Mouse (Mus musculus): ENCODE results near the gene D930048N14Rik. TPM values are rescaled to one million over a fixed set of nuclear protein-coding genes. Genes with fewer than 3 reads are reported as not detected.
"Not testable (repeated sequence)": the region's sequence is repeated elsewhere in the genome, so short reads cannot be mapped to it uniquely, and the experiment has no call there.

The D930048N14Rik gene
- polyA plus RNA-seq, 1 experiment from 2014 or later = 5.9 TPM

DNA sequence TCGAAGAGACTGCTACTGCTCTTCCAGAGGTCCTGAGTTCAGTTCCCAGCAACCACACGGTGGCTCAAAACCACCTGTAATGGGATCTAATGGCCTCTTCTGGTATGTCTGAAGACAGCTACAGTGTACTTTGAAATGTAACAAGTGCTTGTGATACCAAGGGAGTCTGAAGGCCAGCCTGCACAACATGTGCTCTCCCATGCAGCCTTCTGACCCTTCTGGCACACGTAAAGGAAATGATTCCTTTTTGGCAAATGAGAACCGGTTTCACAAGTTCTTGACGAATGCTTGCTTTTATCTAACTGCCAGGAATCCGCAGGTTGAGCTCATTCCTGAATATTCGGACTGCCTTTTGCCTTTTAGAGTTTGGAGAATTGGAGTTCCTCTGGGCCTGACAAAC, 35.6 kb upstream of the D930048N14Rik start:
- peaks cover 12% of the 10 kb centered on the region for H3K4me1 ChIP-seq (ENCODE audit: control insufficient read depth, insufficient read depth, low read length)
- no peaks in the 10 kb centered on the region for H3K36me3 ChIP-seq (ENCODE audit: control insufficient read depth, insufficient read depth, low read length)
- WGBS = 20% methylated on average over 7 of the region's 7 CpGs
- peak overlapping the region; percentile 42 for H3K4me3 ChIP-seq (replicated peaks; ENCODE audit: low read length)
- H3K27me3 ChIP-seq (ENCODE audit: control insufficient read depth, insufficient read depth, low read length) = no peaks in the 10 kb centered on the region
- peak; percentile 16; the same call in 1 of the 2 replicates for ATAC-seq (ENCODE audit: insufficient read depth, low FRiP score)
- peak overlapping the region; percentile 97 for H3K27ac ChIP-seq (ENCODE audit: low read length)
- no peaks in the 10 kb centered on the region for H3K9me3 ChIP-seq (replicated peaks; ENCODE audit: control insufficient read depth, low read length)
- peak overlapping the region; percentile 68 for H3K4me2 ChIP-seq (ENCODE audit: low read depth, low read length)
- peak overlapping the region; percentile 71 for H3K9ac ChIP-seq (ENCODE audit: low read length)

DNA sequence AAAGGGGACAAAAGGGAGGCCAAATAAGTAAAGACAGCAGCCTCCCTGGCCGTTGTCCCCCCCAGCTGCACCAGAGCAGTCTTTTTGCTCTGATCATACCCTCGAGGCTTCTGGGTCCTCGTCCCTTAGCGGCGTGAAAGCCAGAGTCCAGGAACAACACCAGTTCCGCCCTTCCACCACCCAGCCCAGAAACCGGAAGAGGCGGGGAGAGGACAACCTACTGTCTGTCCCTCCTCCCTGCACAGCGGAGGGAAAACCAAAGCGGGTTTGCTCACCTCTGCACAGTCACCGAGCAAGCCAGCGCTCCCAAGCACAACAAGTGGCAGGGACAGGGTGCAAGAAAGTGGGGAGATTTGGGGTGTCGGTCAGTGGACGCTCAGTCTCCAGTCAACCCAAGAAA, 35.2 kb upstream of the D930048N14Rik start:
- Histone ChIP-seq H3K27me3 (ENCODE audit: control insufficient read depth, insufficient read depth, low read length) (no peaks in the 10 kb centered on the region), H3K27ac (ENCODE audit: low read length) (peak overlapping the region; percentile 97), H3K9ac (ENCODE audit: low read length) (peak overlapping the region; percentile 71), H3K4me2 (ENCODE audit: low read depth, low read length) (peak overlapping the region; percentile 68), H3K9me3 (replicated peaks; ENCODE audit: control insufficient read depth, low read length) (no peaks in the 10 kb centered on the region), H3K36me3 (ENCODE audit: control insufficient read depth, insufficient read depth, low read length) (no peaks in the 10 kb centered on the region), H3K4me1 (ENCODE audit: control insufficient read depth, insufficient read depth, low read length) (peaks cover 17% of the 10 kb centered on the region), H3K4me3 (replicated peaks; ENCODE audit: low read length) (peak overlapping the region; percentile 42)
- 4% methylated on average over 14 of the region's 14 CpGs for WGBS
- ATAC-seq (ENCODE audit: insufficient read depth, low FRiP score) = peak; percentile 85

DNA sequence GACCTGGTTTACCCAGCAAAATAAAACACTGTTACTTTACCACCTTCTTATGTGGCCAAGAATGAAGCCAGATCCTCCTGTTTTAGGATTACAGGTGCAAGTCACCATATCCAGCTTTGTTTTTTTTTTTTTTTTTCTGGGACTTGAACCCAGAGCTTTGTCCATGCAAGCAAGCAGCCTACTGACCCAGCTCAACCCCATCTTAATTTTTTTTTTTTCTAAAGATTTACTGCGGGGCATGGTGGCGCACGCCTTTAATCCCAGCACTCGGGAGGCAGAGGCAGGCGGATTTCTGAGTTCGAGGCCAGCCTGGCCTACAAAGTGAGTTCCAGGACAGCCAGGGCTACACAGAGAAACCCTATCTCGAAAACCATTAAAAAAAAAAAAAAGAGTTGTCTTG, 34.6 kb upstream of the D930048N14Rik start:
- Histone ChIP-seq H3K4me2 (ENCODE audit: low read depth, low read length) (peak overlapping the region; percentile 68), H3K27ac (ENCODE audit: low read length) (peak overlapping the region; percentile 97), H3K9ac (ENCODE audit: low read length) (peak overlapping the region; percentile 71), H3K4me3 (replicated peaks; ENCODE audit: low read length) (peak overlapping the region; percentile 42), H3K4me1 (ENCODE audit: control insufficient read depth, insufficient read depth, low read length) (peaks cover 22% of the 10 kb centered on the region)
- WGBS = 87% methylated on average over 7 of the region's 7 CpGs
- not testable (repeated sequence) for H3K9me3 ChIP-seq (replicated peaks; ENCODE audit: control insufficient read depth, low read length); H3K36me3 ChIP-seq (ENCODE audit: control insufficient read depth, insufficient read depth, low read length); ATAC-seq (ENCODE audit: insufficient read depth, low FRiP score); H3K27me3 ChIP-seq (ENCODE audit: control insufficient read depth, insufficient read depth, low read length)

GRCm38 (mm10) chr11:51617693-51618092, 33.1 kb upstream of the D930048N14Rik start:
- no peak overlapping the region for H3K27ac ChIP-seq (ENCODE audit: low read length)
- H3K9me3 ChIP-seq (replicated peaks; ENCODE audit: control insufficient read depth, low read length) = no peaks in the 10 kb centered on the region
- no peaks in the 10 kb centered on the region for H3K27me3 ChIP-seq (ENCODE audit: control insufficient read depth, insufficient read depth, low read length)
- no peak overlapping the region for H3K4me3 ChIP-seq (replicated peaks; ENCODE audit: low read length)
- H3K36me3 ChIP-seq (ENCODE audit: control insufficient read depth, insufficient read depth, low read length) = peaks cover 2% of the 10 kb centered on the region; the same call in 1 of the 2 replicates
- no peak overlapping the region for H3K9ac ChIP-seq (ENCODE audit: low read length)
- H3K4me1 ChIP-seq (ENCODE audit: control insufficient read depth, insufficient read depth, low read length) = peaks cover 24% of the 10 kb centered on the region
- ATAC-seq (ENCODE audit: insufficient read depth, low FRiP score) = no peak
- H3K4me2 ChIP-seq (ENCODE audit: low read depth, low read length) = no peak overlapping the region
- WGBS = 2% methylated on average over 4 of the region's 4 CpGs

DNA sequence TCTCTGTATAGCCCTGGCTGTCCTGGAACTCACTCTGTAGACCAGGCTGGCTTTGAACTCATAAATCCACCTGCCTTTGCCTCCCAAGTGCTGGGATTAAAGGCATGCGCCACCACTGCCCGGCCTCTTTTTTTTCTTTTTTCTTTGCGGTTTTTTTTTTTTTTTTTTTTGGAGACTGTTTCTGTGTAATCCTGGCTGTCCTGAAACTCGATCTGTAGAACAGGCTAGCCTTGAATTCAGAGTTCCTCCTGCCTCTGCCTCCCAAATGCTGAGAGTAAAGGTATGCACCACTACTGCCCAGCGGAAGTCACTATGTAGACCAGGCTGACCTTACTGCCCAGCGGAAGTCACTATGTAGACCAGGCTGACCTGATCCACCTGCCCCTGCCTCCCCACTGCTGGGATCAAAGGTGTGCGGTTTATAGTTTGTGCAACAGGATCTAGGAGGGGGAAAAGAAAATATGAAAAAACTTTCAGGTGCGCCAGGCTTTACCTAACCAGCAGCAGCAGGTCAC, 31.8 kb upstream of the D930048N14Rik start:
- H3K27ac ChIP-seq (ENCODE audit: low read length) = no peak overlapping the region
- ATAC-seq (ENCODE audit: insufficient read depth, low FRiP score) = peak; percentile 10; the same call in 1 of the 2 replicates
- H3K27me3 ChIP-seq (ENCODE audit: control insufficient read depth, insufficient read depth, low read length) = no peaks in the 10 kb centered on the region
- H3K9ac ChIP-seq (ENCODE audit: low read length) = peak overlapping the region; percentile 48; the same call in 1 of the 2 replicates
- H3K4me3 ChIP-seq (replicated peaks; ENCODE audit: low read length) = peak overlapping the region; percentile 93
- peak overlapping the region; percentile 86 for H3K4me2 ChIP-seq (ENCODE audit: low read depth, low read length)
- 41% methylated on average over 8 of the region's 8 CpGs for WGBS
- peaks cover 24% of the 10 kb centered on the region for H3K4me1 ChIP-seq (ENCODE audit: control insufficient read depth, insufficient read depth, low read length)
- H3K9me3 ChIP-seq (replicated peaks; ENCODE audit: control insufficient read depth, low read length) = no peaks in the 10 kb centered on the region
- peaks cover 7% of the 10 kb centered on the region for H3K36me3 ChIP-seq (ENCODE audit: control insufficient read depth, insufficient read depth, low read length)

- peak within 1 kb of the TSS; percentile 93 for H3K4me3 ChIP-seq (replicated peaks; ENCODE audit: low read length)
- peak within 1 kb of the TSS; percentile 46; the same call in 1 of the 2 replicates for H3K27ac ChIP-seq (ENCODE audit: low read length)
- peak within 1 kb of the TSS; percentile 86 for H3K4me2 ChIP-seq (ENCODE audit: low read depth, low read length)
- peaks cover 20% of the 10 kb centered on the region for H3K4me1 ChIP-seq (ENCODE audit: control insufficient read depth, insufficient read depth, low read length)
- H3K9ac ChIP-seq (ENCODE audit: low read length) = peak within 1 kb of the TSS; percentile 80
- H3K9me3 ChIP-seq (replicated peaks; ENCODE audit: control insufficient read depth, low read length) = no peaks in the 10 kb centered on the region
- no peaks in the 10 kb centered on the region for H3K27me3 ChIP-seq (ENCODE audit: control insufficient read depth, insufficient read depth, low read length)
- peaks cover 10% of the 10 kb centered on the region for H3K36me3 ChIP-seq (ENCODE audit: control insufficient read depth, insufficient read depth, low read length)
- WGBS = under 1% methylated on average over 51 of the region's 51 CpGs
- ATAC-seq (ENCODE audit: insufficient read depth, low FRiP score) = peak; percentile 93
Measured at GRCm38 (mm10) chr11:51619409-51620060, 31.2 kb upstream of the D930048N14Rik start, which contains the start of gene Nhp2. Nhp2 (plus strand) TSS chr11:51619735.

DNA sequence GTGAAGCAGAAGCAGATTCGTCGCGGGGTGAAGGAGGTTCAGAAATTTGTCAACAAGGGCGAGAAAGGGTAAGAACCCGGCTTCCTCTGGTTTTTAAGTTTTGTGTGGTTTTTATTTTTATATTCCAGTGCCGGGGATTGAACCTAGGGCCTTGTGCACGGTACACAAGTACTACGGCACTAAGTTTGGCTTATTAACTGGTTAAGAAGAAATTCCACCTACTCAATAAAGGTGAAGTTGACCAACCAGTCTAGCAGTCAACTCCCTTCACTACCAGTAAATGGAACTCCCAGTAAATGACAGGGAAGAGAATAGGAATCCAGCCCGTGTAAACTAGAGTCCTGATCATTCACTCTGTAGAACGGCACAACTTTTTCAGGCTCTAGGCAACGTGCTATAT, 30.7 kb upstream of the D930048N14Rik start:
- Histone ChIP-seq H3K9me3 (replicated peaks; ENCODE audit: control insufficient read depth, low read length) (no peaks in the 10 kb centered on the region), H3K4me2 (ENCODE audit: low read depth, low read length) (peak overlapping the region; percentile 86), H3K36me3 (ENCODE audit: control insufficient read depth, insufficient read depth, low read length) (peaks cover 15% of the 10 kb centered on the region), H3K4me3 (replicated peaks; ENCODE audit: low read length) (peak overlapping the region; percentile 93), H3K27ac (ENCODE audit: low read length) (peak overlapping the region; percentile 46; the same call in 1 of the 2 replicates), H3K4me1 (ENCODE audit: control insufficient read depth, insufficient read depth, low read length) (peaks cover 15% of the 10 kb centered on the region), H3K9ac (ENCODE audit: low read length) (peak overlapping the region; percentile 80), H3K27me3 (ENCODE audit: control insufficient read depth, insufficient read depth, low read length) (no peaks in the 10 kb centered on the region)
- ATAC-seq (ENCODE audit: insufficient read depth, low FRiP score) = no peak
- WGBS = under 1% methylated on average over 11 of the region's 11 CpGs

DNA sequence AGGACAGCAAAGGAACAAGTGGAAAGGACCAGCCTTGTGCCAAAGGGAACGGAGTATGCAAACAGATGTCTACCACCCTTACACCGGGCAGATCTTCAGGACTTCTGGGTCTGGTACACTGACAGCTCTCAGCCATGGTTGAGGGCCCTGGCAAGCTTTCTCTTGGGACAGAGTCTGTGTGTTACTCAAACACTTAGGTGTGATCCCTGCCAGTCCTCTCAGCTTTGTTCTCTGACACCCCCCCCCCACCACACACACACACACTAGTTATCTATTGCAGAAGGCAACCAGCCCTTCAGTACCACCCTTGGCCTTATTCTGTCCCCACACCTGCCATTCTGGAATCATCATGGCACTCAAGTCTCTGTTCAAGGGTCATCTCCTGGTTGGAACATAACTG, 29.0 kb upstream of the D930048N14Rik start:
- Histone ChIP-seq H3K27me3 (ENCODE audit: control insufficient read depth, insufficient read depth, low read length) (no peaks in the 10 kb centered on the region), H3K9me3 (replicated peaks; ENCODE audit: control insufficient read depth, low read length) (no peaks in the 10 kb centered on the region), H3K4me1 (ENCODE audit: control insufficient read depth, insufficient read depth, low read length) (peaks cover 13% of the 10 kb centered on the region), H3K4me3 (replicated peaks; ENCODE audit: low read length) (no peak overlapping the region), H3K9ac (ENCODE audit: low read length) (no peak overlapping the region), H3K27ac (ENCODE audit: low read length) (no peak overlapping the region), H3K36me3 (ENCODE audit: control insufficient read depth, insufficient read depth, low read length) (peaks cover 27% of the 10 kb centered on the region), H3K4me2 (ENCODE audit: low read depth, low read length) (no peak overlapping the region)
- ATAC-seq (ENCODE audit: insufficient read depth, low FRiP score) = no peak
- 93% methylated on average over 2 of the region's 2 CpGs for WGBS

DNA sequence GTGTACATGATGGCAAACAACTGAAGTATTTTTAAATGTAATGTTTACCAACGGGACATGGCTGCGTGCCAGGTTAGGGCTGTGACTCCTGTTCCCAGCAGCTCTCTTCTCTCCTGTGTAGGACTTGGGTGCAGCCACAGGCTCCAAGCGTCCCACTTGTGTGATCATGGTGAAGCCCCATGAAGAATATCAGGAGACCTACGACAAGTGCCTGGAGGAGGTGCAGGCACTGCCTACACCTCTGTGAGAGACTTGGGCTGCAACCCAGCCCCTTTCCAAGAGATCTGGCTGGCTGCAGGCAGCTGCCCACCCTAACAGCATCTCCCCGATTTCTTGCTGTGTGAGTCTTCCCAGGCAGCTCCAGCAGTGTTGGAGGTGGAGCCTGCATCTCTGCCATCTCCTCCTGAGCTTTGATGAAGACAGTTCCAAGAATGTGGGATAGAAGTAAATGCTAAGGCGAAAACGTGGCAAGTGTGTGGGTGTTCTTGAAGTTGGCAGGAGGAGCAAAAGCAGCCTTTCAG, 27.7 kb upstream of the D930048N14Rik start:
- Histone ChIP-seq H3K27ac (ENCODE audit: low read length) (no peak overlapping the region), H3K4me1 (ENCODE audit: control insufficient read depth, insufficient read depth, low read length) (peaks cover 13% of the 10 kb centered on the region), H3K36me3 (ENCODE audit: control insufficient read depth, insufficient read depth, low read length) (peaks cover 27% of the 10 kb centered on the region), H3K4me3 (replicated peaks; ENCODE audit: low read length) (no peak overlapping the region), H3K9ac (ENCODE audit: low read length) (no peak overlapping the region), H3K27me3 (ENCODE audit: control insufficient read depth, insufficient read depth, low read length) (no peaks in the 10 kb centered on the region), H3K9me3 (replicated peaks; ENCODE audit: control insufficient read depth, low read length) (no peaks in the 10 kb centered on the region), H3K4me2 (ENCODE audit: low read depth, low read length) (no peak overlapping the region)
- ATAC-seq (ENCODE audit: insufficient read depth, low FRiP score) = no peak
- WGBS = 88% methylated on average over 7 of the region's 7 CpGs

Data from stomach, embryonic 16.5 days (tissue).